Mouse (Mus musculus) CH12.LX (cell line): ENCODE data around the gene Exoc3l2. TPM values are rescaled to one million over a fixed set of nuclear protein-coding genes. Genes with fewer than 3 reads are reported as not detected.
A peak's percentile ranks its signal among the peaks of the same experiment; 100 is the strongest.

Experiments
- DNase-seq: peaks from one replicate; pipeline ENCODE4 v3.0.0-alpha.2; 2013; ENCODE audit errors: extremely low read depth
- H3K27ac ChIP-seq: 2 replicates; pipeline ENCODE4 v1.5.1; 2012; ENCODE audit warnings: low read depth, mild to moderate bottlenecking, control low read depth, moderate library complexity; ENCODE audit not compliant: insufficient read depth
- H3K27me3 ChIP-seq: replicated peaks from 2 replicates; pipeline ENCODE3; 2012; ENCODE audit warnings: inconsistent platforms
- H3K36me3 ChIP-seq, 2 experiments: replicated peaks in 1 of 2; 2 replicates each; pipeline versions ENCODE3 to v1.6.1; 2012; ENCODE audit warnings: inconsistent platforms in 1 of 2, low read length in 1 of 2, mild to moderate bottlenecking in 1 of 2, mixed read lengths in 1 of 2, moderate library complexity in 1 of 2; ENCODE audit not compliant: control insufficient read depth in 1 of 2, insufficient read depth in 1 of 2
- H3K4me1 ChIP-seq, 2 experiments: 2 replicates each; pipeline ENCODE4 v1.6.1; 2012; ENCODE audit warnings: inconsistent platforms in 1 of 2, moderate library complexity in 1 of 2; ENCODE audit not compliant: insufficient read depth in 2 of 2, control insufficient read depth in 1 of 2
- H3K4me2 ChIP-seq: 2 replicates; pipeline ENCODE4 v1.6.1; 2012; ENCODE audit warnings: low read depth, mild to moderate bottlenecking, control low read depth; ENCODE audit not compliant: poor library complexity, insufficient read depth, severe bottlenecking
- H3K4me3 ChIP-seq, 3 experiments: fragments of 150-350 bp in 1 of 3; sonication (generic) in 1 of 3; replicated peaks in 1 of 3; 2 replicates each; pipeline versions ENCODE3 to v1.5.1; 2011 to 2012; ENCODE audit warnings: low read depth in 2 of 3, low read length in 2 of 3, mild to moderate bottlenecking in 2 of 3, moderate library complexity in 2 of 3, control low read depth in 1 of 3, improper control_type of control experiment in 1 of 3, inconsistent platforms in 1 of 3, mixed read lengths in 1 of 3; ENCODE audit not compliant: poor library complexity in 1 of 3
- H3K79me2 ChIP-seq: replicated peaks from 2 replicates; pipeline ENCODE4 v1.6.1; 2012; ENCODE audit warnings: mild to moderate bottlenecking, moderate library complexity; ENCODE audit not compliant: control insufficient read depth, poor library complexity, insufficient read depth, severe bottlenecking; ENCODE audit errors: extremely low read depth
- H3K9ac ChIP-seq: 2 replicates; pipeline ENCODE4 v1.6.1; 2012; ENCODE audit warnings: low read depth, mild to moderate bottlenecking, control low read depth, moderate library complexity; ENCODE audit not compliant: insufficient read depth
- H3K9me3 ChIP-seq: replicated peaks from 2 replicates; pipeline ENCODE3; 2012; ENCODE audit warnings: low read length, inconsistent platforms, mixed read lengths
- BHLHE40 ChIP-seq: IDR thresholded peaks from 2 replicates; pipeline ENCODE4 v1.6.1; 2011; ENCODE audit warnings: mild to moderate bottlenecking, low read depth, low read length, improper control_type of control experiment
- CHD1 ChIP-seq: IDR thresholded peaks from 2 replicates; pipeline ENCODE4 v1.6.1; 2012; ENCODE audit warnings: low read depth, low read length, improper control_type of control experiment, inconsistent platforms
- CHD2 ChIP-seq: IDR thresholded peaks from 2 replicates; pipeline ENCODE4 v1.6.1; 2011; ENCODE audit warnings: low read length, improper control_type of control experiment
- CTCF ChIP-seq, 2 experiments: IDR thresholded peaks in 1 of 2; conservative IDR thresholded peaks in 1 of 2; 2 replicates each; pipeline ENCODE4 v1.5.1; 2011 to 2012; ENCODE audit warnings: low read depth in 2 of 2, low read length in 2 of 2, improper control_type of control experiment in 1 of 2, inconsistent platforms in 1 of 2, mild to moderate bottlenecking in 1 of 2, moderate library complexity in 1 of 2
- E2F4 ChIP-seq: IDR thresholded peaks from 2 replicates; pipeline ENCODE4 v1.6.1; 2011; ENCODE audit warnings: low read depth, low read length, improper control_type of control experiment; ENCODE audit not compliant: insufficient replicate concordance
- ELF1 ChIP-seq: IDR thresholded peaks from 2 replicates; pipeline ENCODE4 v1.6.1; 2014; ENCODE audit warnings: low read depth, mild to moderate bottlenecking, inconsistent platforms, low read length, improper control_type of control experiment
- EP300 ChIP-seq: IDR thresholded peaks from 2 replicates; pipeline ENCODE4 v1.6.1; 2011; ENCODE audit warnings: low read length, improper control_type of control experiment
- ETS1 ChIP-seq: conservative IDR thresholded peaks from 2 replicates; pipeline ENCODE4 v1.6.1; 2012; ENCODE audit warnings: low read depth, mild to moderate bottlenecking, inconsistent platforms, low read length, improper control_type of control experiment, moderate library complexity
- GABPA ChIP-seq: IDR thresholded peaks from 2 replicates; pipeline ENCODE4 v1.6.1; 2012; ENCODE audit warnings: low read depth, low read length, improper control_type of control experiment, inconsistent platforms; ENCODE audit not compliant: insufficient replicate concordance
- HCFC1 ChIP-seq: IDR thresholded peaks from 2 replicates; pipeline ENCODE4 v1.6.1; 2012; ENCODE audit warnings: low read depth, mild to moderate bottlenecking, inconsistent platforms, low read length, improper control_type of control experiment
- IRF4 ChIP-seq: IDR thresholded peaks from 2 replicates; pipeline ENCODE4 v1.6.1; 2014; ENCODE audit warnings: low read depth, mild to moderate bottlenecking, inconsistent platforms, low read length, improper control_type of control experiment
- JUN ChIP-seq: IDR thresholded peaks from 2 replicates; pipeline ENCODE4 v1.6.1; 2011; ENCODE audit warnings: low read depth, mild to moderate bottlenecking, low read length, improper control_type of control experiment, moderate library complexity; ENCODE audit not compliant: insufficient read depth
- JUND ChIP-seq: conservative IDR thresholded peaks from 2 replicates; pipeline ENCODE4 v1.6.1; 2011; ENCODE audit warnings: low read depth, low read length, improper control_type of control experiment
- KAT2A ChIP-seq: IDR thresholded peaks from 2 replicates; pipeline ENCODE4 v1.6.1; 2012; ENCODE audit warnings: low read length, improper control_type of control experiment, inconsistent platforms; ENCODE audit not compliant: insufficient replicate concordance
- MAX ChIP-seq: IDR thresholded peaks from 2 replicates; pipeline ENCODE4 v1.6.1; 2011; ENCODE audit warnings: low read length, improper control_type of control experiment
- MAZ ChIP-seq: IDR thresholded peaks from 2 replicates; pipeline ENCODE4 v1.6.1; 2012; ENCODE audit warnings: low read depth, mild to moderate bottlenecking, inconsistent platforms, low read length, improper control_type of control experiment, moderate library complexity
- MEF2A ChIP-seq: IDR thresholded peaks from 2 replicates; pipeline ENCODE4 v1.6.1; 2014; ENCODE audit warnings: low read depth, mild to moderate bottlenecking, inconsistent platforms, low read length, improper control_type of control experiment, borderline replicate concordance
- MYC ChIP-seq: IDR thresholded peaks from 2 replicates; pipeline ENCODE4 v1.6.1; 2011; ENCODE audit warnings: low read depth, mild to moderate bottlenecking, improper control_type of control experiment, low read length
- NELFE ChIP-seq: IDR thresholded peaks from 2 replicates; pipeline ENCODE4 v1.6.1; 2011; ENCODE audit warnings: low read depth, low read length, improper control_type of control experiment
- NRF1 ChIP-seq: IDR thresholded peaks from 2 replicates; pipeline ENCODE4 v1.6.1; 2014; ENCODE audit warnings: low read depth, mild to moderate bottlenecking, inconsistent platforms, low read length, improper control_type of control experiment, moderate library complexity
- PAX5 ChIP-seq: IDR thresholded peaks from 2 replicates; pipeline ENCODE4 v1.6.1; 2012; ENCODE audit warnings: low read length, inconsistent platforms, mixed read lengths
- POLR2A ChIP-seq: IDR thresholded peaks from 2 replicates; pipeline ENCODE4 v1.6.1; 2011; ENCODE audit warnings: low read depth, mild to moderate bottlenecking, improper control_type of control experiment, low read length
- POLR2AphosphoS2 ChIP-seq: IDR thresholded peaks from 2 replicates; pipeline ENCODE4 v1.6.1; 2011; ENCODE audit warnings: low read depth, low read length, improper control_type of control experiment
- RAD21 ChIP-seq: IDR thresholded peaks from 2 replicates; pipeline ENCODE4 v1.6.1; 2011; ENCODE audit warnings: low read depth, mild to moderate bottlenecking, low read length, improper control_type of control experiment, moderate library complexity
- RCOR1 ChIP-seq: conservative IDR thresholded peaks from 2 replicates; pipeline ENCODE4 v1.6.1; 2012; ENCODE audit warnings: low read depth, mild to moderate bottlenecking, inconsistent platforms, low read length, improper control_type of control experiment
- SIN3A ChIP-seq: IDR thresholded peaks from 2 replicates; pipeline ENCODE4 v1.6.1; 2012; ENCODE audit warnings: low read length, improper control_type of control experiment, inconsistent platforms
- SMC3 ChIP-seq: IDR thresholded peaks from 2 replicates; pipeline ENCODE4 v1.6.1; 2011; ENCODE audit warnings: low read depth, low read length, improper control_type of control experiment
- TBP ChIP-seq: conservative IDR thresholded peaks from 2 replicates; pipeline ENCODE4 v1.6.1; 2011; ENCODE audit warnings: low read depth, low read length, improper control_type of control experiment
- TCF12 ChIP-seq: IDR thresholded peaks from 2 replicates; pipeline ENCODE4 v1.6.1; 2014; ENCODE audit warnings: low read depth, mild to moderate bottlenecking, inconsistent platforms, low read length, improper control_type of control experiment
- UBTF ChIP-seq: IDR thresholded peaks from 2 replicates; pipeline ENCODE4 v1.6.1; 2012; ENCODE audit warnings: low read depth, mild to moderate bottlenecking, inconsistent platforms, low read length, improper control_type of control experiment, moderate library complexity
- USF1 ChIP-seq: IDR thresholded peaks from 2 replicates; pipeline ENCODE4 v1.6.1; 2014; ENCODE audit warnings: low read depth, mild to moderate bottlenecking, inconsistent platforms, low read length, improper control_type of control experiment
- USF2 ChIP-seq: conservative IDR thresholded peaks from 2 replicates; pipeline ENCODE4 v1.6.1; 2011; ENCODE audit warnings: low read depth, low read length, improper control_type of control experiment
- ZC3H11A ChIP-seq: IDR thresholded peaks from 2 replicates; pipeline ENCODE4 v1.6.1; 2012; ENCODE audit warnings: low read depth, mild to moderate bottlenecking, inconsistent platforms, low read length, improper control_type of control experiment
- ZKSCAN1 ChIP-seq: IDR thresholded peaks from 2 replicates; pipeline ENCODE4 v1.6.1; 2012; ENCODE audit warnings: low read depth, inconsistent platforms, low read length, improper control_type of control experiment, borderline replicate concordance
- ZMIZ1 ChIP-seq: IDR thresholded peaks from 2 replicates; pipeline ENCODE4 v1.6.1; 2012; ENCODE audit warnings: low read depth, mild to moderate bottlenecking, inconsistent platforms, low read length, improper control_type of control experiment
- ZNF384 ChIP-seq: IDR thresholded peaks from 2 replicates; pipeline ENCODE4 v1.6.1; 2012; ENCODE audit warnings: low read depth, low read length, improper control_type of control experiment, inconsistent platforms
- dilution Hi-C: fragments of 300-500 bp; cut with MboI; formaldehyde crosslinking; loops from 2 replicates; pipeline ENCODE4 v1.14.3; 2020; ENCODE audit warnings: low sequenced_read_pairs; ENCODE audit not compliant: extremely low pct_unique_long_range_greater_than_20kb, extremely low pct_ligation_motif_present
- in situ Hi-C: fragments of 300-500 bp; cut with MboI; formaldehyde crosslinking; loops from 3 replicates; pipeline ENCODE4 v1.14.3; 2019; ENCODE audit warnings: low sequenced_read_pairs, low pct_ligation_motif_present, low pct_unique_long_range_greater_than_20kb, mixed read lengths
- polyA plus RNA-seq: library from polyadenylated mRNA; unstranded; fragments of >175 nt; gene quantifications from 2 replicates; pipeline ENCODE4 v1.2.1, GENCODE M21; 2012; ENCODE audit warnings: low read depth; ENCODE audit not compliant: insufficient read length
- total RNA-seq, 2 experiments: library from RNA; depleted of rRNA; stranded (reverse); fragments of 300-350 nt in 1 of 2; fragments of >200 nt in 1 of 2; gene quantifications; 2 replicates each; pipeline ENCODE4 v1.2.3; 2012 to 2014

Exoc3l2 gene
- total and polyA plus RNA-seq, 3 experiments, result 0.08 TPM; not detected in 2

DNA sequence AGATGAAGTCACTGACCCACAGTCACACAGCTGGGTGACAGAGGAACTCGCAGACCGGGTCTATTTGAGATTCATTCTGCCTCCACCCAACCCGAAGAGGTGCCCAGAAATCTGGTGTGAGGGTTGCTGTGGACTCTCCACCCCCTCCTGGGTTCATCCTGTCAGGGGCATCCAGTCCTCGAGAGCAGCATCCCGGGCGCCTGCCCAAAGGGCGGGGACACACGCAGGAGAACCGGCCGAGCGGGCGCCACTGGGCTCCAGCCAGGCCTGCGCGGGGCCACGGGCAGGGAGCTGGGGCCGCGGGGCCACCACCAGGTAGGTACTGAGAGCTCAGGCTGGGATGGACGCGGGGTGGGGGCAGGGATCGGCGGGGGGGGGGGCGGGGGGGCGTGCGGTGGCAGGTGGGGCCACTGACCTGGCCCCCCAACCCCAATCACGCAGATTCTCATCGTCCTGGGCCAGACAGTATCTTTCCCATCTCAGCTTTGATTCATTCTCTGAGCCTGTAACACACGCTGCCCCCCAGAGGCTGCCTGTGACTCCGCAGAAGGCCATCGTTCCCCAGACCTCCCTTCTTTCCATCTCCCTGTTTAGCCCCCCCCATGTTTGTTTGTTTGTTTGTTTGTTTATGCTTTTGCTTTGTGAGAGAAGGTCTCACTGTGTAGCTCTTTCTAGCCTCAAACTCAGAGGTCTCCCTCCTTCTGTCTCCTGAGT is 54.7 kb downstream of the Exoc3l2 start, which contains the start of gene Nkpd1:
TSS of gene Nkpd1 (plus strand) at position 187 of the 714 bp plus-strand sequence.
- Histone ChIP-seq H3K4me3 (peak within 1 kb of the TSS in 1 of 3 experiments; percentile 48), H3K27me3 (no peaks in the 10 kb centered on the region), H3K4me2 (peak within 1 kb of the TSS; percentile 46), H3K4me1 (peaks cover 21 to 64% of the 10 kb centered on the region in 2 experiments), H3K9me3 (peaks cover under 1% of the 10 kb centered on the region), H3K27ac (no peak within 1 kb of the TSS), H3K36me3 (peaks cover under 1 to 44% of the 10 kb centered on the region in 2 experiments), H3K9ac (0 out of 2 replicates have a peak within 1 kb of the TSS, but pooled peaks have one; percentile 8)
- in situ Hi-C loops, result no loop called here
- DNase-seq, result peak; percentile 27
- dilution Hi-C loops, result no loop called here
- TF ChIP-seq MYC (no peak), SMC3 (peak; percentile 46), IRF4 (no peak), JUND (no peak), BHLHE40 (no peak), TBP (no peak), USF1 (no peak), ZC3H11A (no peak), NELFE (no peak), E2F4 (no peak), EP300 (no peak), GABPA (no peak), SIN3A (0 out of 2 replicates have a peak, but pooled peaks have one; percentile 15), MAX (no peak), CTCF (conservative IDR thresholded peaks at IDR 0.05 in 1 of 2, IDR thresholded peaks at IDR 0.05 in 1 of 2; ENCODE audit: low read depth in 2 of 2, low read length in 2 of 2) (peak in 1 of 2 experiments; percentile 65; a peak in 2 of 4 replicates), RCOR1 (no peak), NRF1 (no peak), UBTF (0 out of 2 replicates have a peak, but pooled peaks have one; percentile 27), ZMIZ1 (no peak), MEF2A (no peak), CHD1 (no peak), CHD2 (no peak), POLR2A (no peak), TCF12 (no peak), PAX5 (no peak), ZKSCAN1 (no peak), RAD21 (peak; percentile 27), JUN (no peak), ELF1 (no peak), MAZ (no peak), ZNF384 (no peak), KAT2A (no peak), ETS1 (no peak), USF2 (no peak), POLR2AphosphoS2 (no peak), HCFC1 (no peak)
- TF ChIP-seq, all 38 proteins: peak for 5
- H3K79me2 ChIP-seq, result no peaks in the 10 kb centered on the region
